ENCODE assay signal across 13 mouse cellular contexts in genomic region chr3:105538406-105538805, GRCm38 (mm10).
A peak's percentile ranks its signal among the peaks of the same experiment; 100 is the strongest.
DNase-seq lines count a peak whose midpoint lies in the region; ATAC-seq and TF ChIP-seq lines count a peak whose summit lies in the region.
"Had no signal": no experiment of that assay in that cellular context is flagged by ENCODE, and none has a peak within 500 bp of the region (broad histone marks: within the 10 kb centered on the region; RNA-seq: fewer than 3 reads in every experiment).

No protein-coding gene starts in this region.

- TF ChIP-seq CTCF in hindbrain, postnatal 0 days (IDR thresholded peaks at IDR 0.05; ENCODE audit: low read depth) = no peak

- H3K4me3 ChIP-seq in heart, embryonic 10.5 days = peak overlapping the region; percentile 22; the same call in 1 of the 2 replicates
- no peak overlapping the region for H3K4me3 ChIP-seq in hindbrain, postnatal 0 days (ENCODE audit: low read length)
- H3K4me3 ChIP-seq: embryonic facial prominence, embryonic 13.5 days had no signal

- H3K9ac ChIP-seq in hindbrain, postnatal 0 days (replicated peaks; ENCODE audit: low read length) = no peak overlapping the region
- H3K9ac ChIP-seq: embryonic facial prominence, embryonic 13.5 days had no signal

- H3K4me2 ChIP-seq in hindbrain, postnatal 0 days (ENCODE audit: low read depth, low read length) = no peak overlapping the region
- H3K4me2 ChIP-seq: embryonic facial prominence, embryonic 13.5 days had no signal

- 49% methylated on average over 6 of the region's 6 CpGs for WGBS in heart, embryonic 10.5 days
- WGBS in hindbrain, postnatal 0 days = 23% methylated on average over 6 of the region's 6 CpGs

- DNase-seq in heart, embryonic 10.5 days (ENCODE audit: low spot score) = no peak
- no peak for DNase-seq in heart, adult 9 months (ENCODE audit: low spot score in 2 of 2)
- DNase-seq in right cerebral cortex, adult 18-20 months = peak; percentile 41
- no peak for DNase-seq in right cerebral cortex, postnatal 36 days (ENCODE audit: low spot score in 2 of 2)
- DNase-seq in hindbrain, postnatal 0 days (ENCODE audit: low spot score) = no peak
- DNase-seq in telencephalon, adult 2 months (ENCODE audit: low read depth, low spot score) = peak; percentile 50
- no peak for DNase-seq in cerebellum, postnatal 36 days
- DNase-seq: B cell, adult 2 months; cerebellum, adult 8-10 months; kidney, adult 9 months; lung, adult 2 months had no signal

- H3K9me3 ChIP-seq in heart, embryonic 10.5 days = no peaks in the 10 kb centered on the region
- H3K9me3 ChIP-seq in hindbrain, postnatal 0 days (ENCODE audit: low read length) = no peaks in the 10 kb centered on the region
- H3K9me3 ChIP-seq: embryonic facial prominence, embryonic 13.5 days had no signal

- H3K27ac ChIP-seq in heart, embryonic 10.5 days = peak overlapping the region; percentile 66
- peak overlapping the region; percentile 28; the same call in 1 of the 2 replicates for H3K27ac ChIP-seq in hindbrain, postnatal 0 days
- H3K27ac ChIP-seq: embryonic facial prominence, embryonic 13.5 days had no signal

- H3K4me1 ChIP-seq in heart, embryonic 10.5 days = peaks cover 42% of the 10 kb centered on the region
- peaks cover 23% of the 10 kb centered on the region for H3K4me1 ChIP-seq in hindbrain, postnatal 0 days (ENCODE audit: insufficient read depth, low read length)
- H3K4me1 ChIP-seq: embryonic facial prominence, embryonic 13.5 days had no signal

- ATAC-seq in hindbrain, postnatal 0 days = no peak; the same call in 1 of the 2 replicates
- ATAC-seq in cerebellum, adult (ENCODE audit: insufficient number of reproducible peaks, low FRiP score, low TSS enrichment) = no peak

- H3K27me3 ChIP-seq in heart, embryonic 10.5 days (ENCODE audit: insufficient read depth, poor library complexity, severe bottlenecking) = peaks cover 5% of the 10 kb centered on the region; the same call in 1 of the 2 replicates
- no peaks in the 10 kb centered on the region for H3K27me3 ChIP-seq in hindbrain, postnatal 0 days (ENCODE audit: insufficient read depth, low read length)
- H3K27me3 ChIP-seq: embryonic facial prominence, embryonic 13.5 days had no signal

- H3K36me3 ChIP-seq in heart, embryonic 10.5 days = no peaks in the 10 kb centered on the region
- no peaks in the 10 kb centered on the region for H3K36me3 ChIP-seq in hindbrain, postnatal 0 days (ENCODE audit: insufficient read depth, low read length)
- H3K36me3 ChIP-seq: embryonic facial prominence, embryonic 13.5 days had no signal

Comparison
In these comparisons a context has a peak if more than half of its experiments do, and no peak if none do; other contexts are left out.
1. DNase-seq: peak in right cerebral cortex, adult 18-20 months (single experiment) and telencephalon, adult 2 months (single experiment); none in heart, embryonic 10.5 days (single experiment), heart, adult 9 months (0 of 2), right cerebral cortex, postnatal 36 days (0 of 2), hindbrain, postnatal 0 days (single experiment) and cerebellum, postnatal 36 days (0 of 2).